Comparison of ENCODE assay signal across 14 mouse cellular contexts in the genomic region with DNA sequence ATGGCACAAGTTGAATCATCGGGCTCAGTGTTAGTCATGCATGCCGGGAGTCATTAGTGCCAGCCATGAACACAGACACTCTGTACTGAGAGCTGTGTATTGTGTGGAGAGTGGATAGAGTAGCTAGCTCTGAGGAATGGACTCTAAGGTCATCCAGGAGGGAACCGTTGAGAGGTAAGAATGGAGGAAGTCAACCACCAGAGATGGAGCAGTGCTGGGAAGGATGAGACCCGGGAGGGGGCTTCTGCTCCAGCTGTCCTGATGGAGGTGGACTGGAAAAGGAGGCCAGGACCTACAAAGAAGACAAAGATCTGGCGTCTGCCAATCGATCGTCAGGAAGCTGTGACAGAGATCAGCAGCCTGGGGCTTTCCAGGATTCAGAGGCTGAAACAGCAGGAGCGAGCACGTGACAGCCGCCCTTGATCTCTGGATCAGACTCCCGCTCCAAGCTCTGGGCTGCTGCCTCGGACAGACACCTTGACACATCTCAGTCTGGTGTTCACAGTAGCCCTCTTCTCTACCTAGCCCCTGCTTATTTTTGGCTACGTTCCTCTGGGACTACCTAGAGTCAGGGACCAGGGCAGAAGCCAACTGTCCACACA. TPM values are rescaled to one million over a fixed set of nuclear protein-coding genes. Genes with fewer than 3 reads are reported as not detected.
"Had no signal": no experiment of that assay in that cellular context is flagged by ENCODE, and none has a peak within 500 bp of the region (broad histone marks: within the 10 kb centered on the region; RNA-seq: fewer than 3 reads in every experiment).

No protein-coding gene starts in this region.

- H3K27me3 ChIP-seq: neural tube, embryonic 13.5 days had no signal

- DNase-seq: kidney, adult 11 months; kidney, adult 9 months; kidney, postnatal 14 days; left cerebral cortex, postnatal 4 days; lung, adult 18-20 months; midbrain, embryonic 14.5 days; right cerebral cortex, adult 18-20 months; right cerebral cortex, postnatal 25 days; thymus, adult 18-20 months; thymus, postnatal 14 days had no signal

- H3K27ac ChIP-seq: limb, embryonic 13.5 days; neural tube, embryonic 13.5 days had no signal

- H3K4me1 ChIP-seq: neural tube, embryonic 13.5 days had no signal

- H3K9ac ChIP-seq: limb, embryonic 13.5 days; neural tube, embryonic 13.5 days had no signal

- H3K4me2 ChIP-seq: limb, embryonic 13.5 days; liver, embryonic 11.5 days; neural tube, embryonic 13.5 days had no signal

- H3K4me3 ChIP-seq: limb, embryonic 13.5 days; neural tube, embryonic 13.5 days had no signal

- H3K36me3 ChIP-seq: limb, embryonic 13.5 days; neural tube, embryonic 13.5 days had no signal

- H3K9me3 ChIP-seq: limb, embryonic 13.5 days; neural tube, embryonic 13.5 days had no signal

RNA-seq across cellular contexts. Expression of a gene that starts 5.0 kb away (rescaled TPM):
- polyA plus RNA-seq: midbrain, embryonic 14.5 days had no signal

RNA-seq across cellular contexts. Expression of a gene that starts 27.3 kb away (rescaled TPM):
- total RNA-seq: megakaryocyte-erythroid progenitor cell, adult 5-6 weeks had no signal
